Mouse (Mus musculus) urinary bladder, postnatal 25 days (tissue): ENCODE data around the gene Pdxdc1.
"Not testable (repeated sequence)": the region's sequence is repeated elsewhere in the genome, so short reads cannot be mapped to it uniquely, and the experiment has no call there.

Source experiments
- DNase-seq: peaks from one replicate; pipeline ENCODE4 v3.0.0; 2022; ENCODE audit warnings: low spot score

The Pdxdc1 gene

DNA sequence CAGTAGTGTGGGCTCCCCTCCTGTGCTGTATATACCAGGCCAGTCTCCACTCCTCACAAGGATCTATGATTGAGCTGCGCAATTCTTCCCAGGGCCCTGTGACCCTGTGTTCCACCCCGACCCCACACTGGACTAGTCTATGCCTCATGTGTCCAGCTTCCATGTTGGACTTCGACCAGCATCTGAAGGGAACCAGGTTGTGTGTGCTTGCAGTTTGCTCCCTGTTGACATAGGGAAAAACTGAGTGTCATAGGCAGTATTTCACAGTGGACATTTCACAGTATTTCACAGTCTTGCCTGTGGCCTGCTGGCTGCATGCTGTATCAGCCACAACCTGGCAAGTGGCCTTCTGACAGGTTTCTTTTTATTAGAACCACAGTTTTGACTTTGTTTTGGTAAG, 89.7 kb downstream of the Pdxdc1 start:
- no peak for DNase-seq

- DNase-seq, result no peak
Observed at GRCm38 (mm10) chr16:13812152-13812551, 90.8 kb downstream of the Pdxdc1 start.

- no peak for DNase-seq
Observed at GRCm38 (mm10) chr16:13808410-13808809, 94.5 kb downstream of the Pdxdc1 start.

- DNase-seq, result no peak
Observed at GRCm38 (mm10) chr16:13807616-13808015, 95.3 kb downstream of the Pdxdc1 start.

GRCm38 (mm10) chr16:13804666-13805065, 98.3 kb downstream of the Pdxdc1 start:
- no peak for DNase-seq

DNA sequence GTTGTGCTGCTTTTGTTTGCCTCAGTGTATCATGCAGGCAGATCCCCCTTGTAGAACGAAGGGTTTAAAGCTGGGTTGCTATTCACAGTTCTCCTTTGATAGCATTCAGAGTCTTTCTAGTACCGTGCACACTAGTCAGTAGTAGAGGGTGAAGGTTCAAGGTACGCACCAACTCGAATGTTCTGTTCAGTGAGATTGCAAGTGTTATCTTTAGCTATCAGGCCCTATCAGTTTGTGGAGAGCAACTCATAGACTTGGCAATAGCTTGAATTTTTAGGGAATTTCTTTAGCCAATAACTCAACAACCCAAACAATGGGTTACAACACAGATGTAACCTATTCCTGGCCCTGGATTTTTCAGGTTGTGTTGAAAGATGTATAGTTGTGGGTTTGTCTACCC, 101.7 kb downstream of the Pdxdc1 start:
- no peak for DNase-seq

DNA sequence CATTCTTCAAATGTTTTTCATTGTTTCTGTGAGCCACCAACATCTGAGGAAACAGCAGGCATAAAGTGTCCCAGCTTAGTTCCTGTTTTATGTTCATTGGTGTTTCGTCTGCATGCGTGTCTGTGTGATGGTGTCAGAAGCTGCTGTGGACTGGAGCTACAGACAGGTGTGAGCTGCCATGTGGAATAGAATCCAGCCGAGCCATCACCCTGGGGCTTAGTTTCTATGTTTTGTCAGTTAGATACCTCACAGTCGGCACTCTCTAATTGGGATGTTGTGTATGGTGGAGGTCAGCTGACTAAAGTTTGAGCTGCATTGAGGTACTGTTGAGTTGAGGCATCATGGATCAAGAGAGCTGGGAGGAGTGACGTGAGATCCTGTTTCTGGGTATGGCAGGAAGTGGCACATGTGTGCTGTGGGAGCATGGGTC, 106.2 kb downstream of the Pdxdc1 start:
- no peak for DNase-seq

DNA sequence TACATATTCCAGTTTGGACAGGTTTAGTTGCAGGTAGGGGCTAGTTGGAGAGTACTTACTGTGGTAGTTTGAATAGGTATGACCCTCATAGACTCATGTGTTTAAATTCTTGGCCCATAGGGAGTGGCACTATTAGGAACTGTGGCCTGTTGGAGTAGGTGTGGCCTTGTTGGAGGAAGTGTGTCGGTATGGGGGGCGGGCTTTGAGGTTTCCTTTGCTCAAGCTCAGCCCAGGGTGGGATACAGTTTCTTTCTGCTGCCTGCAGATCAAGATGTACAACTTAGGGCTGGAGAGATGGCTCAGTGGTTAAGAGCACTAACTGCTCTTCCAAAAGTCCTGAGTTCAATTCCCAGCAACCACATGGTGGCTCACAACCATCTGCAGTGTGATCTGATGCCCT, 109.5 kb downstream of the Pdxdc1 start:
- DNase-seq, result not testable (repeated sequence)

GRCm38 (mm10) chr16:13785932-13786331, 117.0 kb downstream of the Pdxdc1 start:
- no peak for DNase-seq
